Mouse (Mus musculus): ENCODE data around the gene Recql5. TPM values are rescaled to one million over a fixed set of nuclear protein-coding genes. Genes with fewer than 3 reads are reported as not detected.

Recql5 gene
- polyA plus RNA-seq, 1 experiment from 2014 or later = 9.2 TPM

DNA sequence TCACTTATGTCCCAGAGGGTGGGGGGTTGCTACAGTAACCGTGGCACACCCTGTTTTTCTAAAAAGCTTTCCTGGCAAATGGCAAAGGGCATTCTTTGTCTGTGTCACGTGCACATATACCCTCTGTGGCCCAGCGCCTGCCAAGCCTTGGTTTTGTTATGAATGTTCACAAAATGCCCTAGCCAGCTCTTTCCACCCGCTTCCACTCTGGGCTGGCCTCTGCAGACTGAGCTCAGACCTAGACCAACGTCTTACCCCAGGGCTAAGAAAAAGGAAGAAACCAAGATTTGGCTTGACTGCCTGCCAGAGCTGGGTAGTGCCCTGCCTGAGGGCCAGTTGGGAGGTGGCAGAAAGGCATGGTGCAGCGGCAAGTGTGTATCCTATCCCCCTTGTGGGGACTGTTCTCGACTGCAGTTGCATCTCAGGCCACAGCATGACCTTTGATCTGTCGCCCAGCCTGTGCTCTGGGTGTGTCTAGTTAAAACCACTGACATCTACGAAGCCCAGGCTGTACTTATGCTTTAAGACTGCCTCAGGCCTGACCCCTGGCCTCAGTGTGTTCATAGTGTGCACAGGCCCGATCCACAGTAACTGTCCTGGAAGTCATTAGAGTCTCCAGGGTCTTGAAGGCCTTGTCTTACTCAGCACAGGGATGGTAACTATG, 22.1 kb upstream of the Recql5 start:
- Histone ChIP-seq H3K4me3 (ENCODE audit: inconsistent target) (no peak overlapping the region), H3K27ac (peak overlapping the region; percentile 2; the same call in 1 of the 2 replicates), H3K79me2 (ENCODE audit: inconsistent target) (no peaks in the 10 kb centered on the region), H3K36me3 (ENCODE audit: inconsistent target) (peaks cover 67% of the 10 kb centered on the region)
- WGBS (ENCODE audit: missing documents) = 66% methylated on average over 10 of the region's 10 CpGs

DNA sequence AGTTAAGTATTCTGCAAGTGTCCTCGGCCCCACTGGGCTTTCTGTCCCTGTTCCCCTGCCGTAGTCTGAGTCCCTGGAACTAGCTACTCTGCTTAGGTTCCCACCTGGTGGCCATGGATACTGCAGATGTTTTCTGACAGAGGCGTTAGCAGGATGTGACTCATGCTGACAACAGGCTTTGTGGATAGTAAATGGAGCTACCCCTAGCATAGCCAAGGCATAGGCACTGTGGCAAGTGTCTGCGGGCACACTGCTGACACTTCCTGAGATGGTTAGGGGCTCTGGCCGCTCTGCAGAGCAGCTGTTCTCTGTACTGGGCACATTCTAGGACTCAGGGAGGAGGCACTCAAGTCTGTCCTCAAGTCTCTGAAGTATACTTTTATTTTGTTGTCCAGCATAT, 21.4 kb upstream of the Recql5 start:
- Histone ChIP-seq H3K27ac (peak overlapping the region; percentile 2; the same call in 1 of the 2 replicates), H3K4me3 (ENCODE audit: inconsistent target) (no peak overlapping the region), H3K79me2 (ENCODE audit: inconsistent target) (no peaks in the 10 kb centered on the region), H3K36me3 (ENCODE audit: inconsistent target) (peaks cover 67% of the 10 kb centered on the region)
- WGBS (ENCODE audit: missing documents) = 74% methylated on average over 5 of the region's 5 CpGs

DNA sequence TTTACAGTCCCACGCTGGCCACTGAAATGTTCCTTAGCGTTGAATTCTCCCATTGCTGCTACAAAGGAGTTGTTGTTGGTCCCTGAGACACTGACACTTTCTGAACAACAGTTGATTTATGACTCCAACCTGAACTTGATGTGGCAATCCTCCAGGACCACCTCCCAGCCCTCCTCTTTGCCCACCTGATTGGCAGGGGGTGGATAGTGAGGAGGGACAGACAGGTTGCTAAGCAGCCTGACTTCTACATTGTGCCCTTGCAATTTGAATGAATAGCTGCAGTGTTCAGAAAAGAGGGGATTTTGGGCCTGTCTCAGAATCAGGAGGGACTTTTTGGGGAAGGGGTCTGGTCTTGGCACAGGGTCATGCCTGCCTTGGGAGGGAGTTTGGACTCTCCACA, 17.4 kb upstream of the Recql5 start:
- H3K4me3 ChIP-seq (ENCODE audit: inconsistent target) = no peak overlapping the region
- peaks cover 87% of the 10 kb centered on the region for H3K36me3 ChIP-seq (ENCODE audit: inconsistent target)

DNA sequence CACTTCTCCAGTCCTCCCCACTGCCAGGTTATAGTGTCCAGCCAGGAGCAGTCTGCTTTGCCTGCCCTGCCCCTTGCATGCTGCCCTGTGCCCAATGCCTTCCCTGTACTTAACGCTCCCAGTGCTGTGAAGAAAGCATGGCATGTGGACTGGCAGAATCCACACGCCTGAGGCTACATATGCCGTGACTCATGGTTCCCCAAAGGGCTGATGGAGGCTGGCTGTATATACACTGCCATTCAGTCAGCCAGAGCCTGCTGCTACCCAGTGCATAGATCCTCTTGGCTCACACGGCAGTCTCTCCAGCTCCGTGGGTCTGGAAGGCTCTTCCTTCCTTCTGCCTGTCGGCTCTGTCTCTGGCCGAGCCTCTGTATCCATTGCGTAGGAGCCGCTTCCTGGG, 15.0 kb upstream of the Recql5 start:
- Histone ChIP-seq H3K27ac (no peak overlapping the region), H3K36me3 (ENCODE audit: inconsistent target) (peaks cover 95% of the 10 kb centered on the region), H3K4me3 (ENCODE audit: inconsistent target) (no peak overlapping the region), H3K79me2 (ENCODE audit: inconsistent target) (no peaks in the 10 kb centered on the region; the same call in 1 of the 2 replicates)
- WGBS (ENCODE audit: missing documents) = 92% methylated on average over 9 of the region's 9 CpGs

More for the DNA sequence above, 17.4 kb upstream of the Recql5 start:
- H3K27ac ChIP-seq = no peak overlapping the region
- 96% methylated on average over 2 of the region's 2 CpGs for WGBS (ENCODE audit: missing documents)
- H3K79me2 ChIP-seq (ENCODE audit: inconsistent target) = no peaks in the 10 kb centered on the region

DNA sequence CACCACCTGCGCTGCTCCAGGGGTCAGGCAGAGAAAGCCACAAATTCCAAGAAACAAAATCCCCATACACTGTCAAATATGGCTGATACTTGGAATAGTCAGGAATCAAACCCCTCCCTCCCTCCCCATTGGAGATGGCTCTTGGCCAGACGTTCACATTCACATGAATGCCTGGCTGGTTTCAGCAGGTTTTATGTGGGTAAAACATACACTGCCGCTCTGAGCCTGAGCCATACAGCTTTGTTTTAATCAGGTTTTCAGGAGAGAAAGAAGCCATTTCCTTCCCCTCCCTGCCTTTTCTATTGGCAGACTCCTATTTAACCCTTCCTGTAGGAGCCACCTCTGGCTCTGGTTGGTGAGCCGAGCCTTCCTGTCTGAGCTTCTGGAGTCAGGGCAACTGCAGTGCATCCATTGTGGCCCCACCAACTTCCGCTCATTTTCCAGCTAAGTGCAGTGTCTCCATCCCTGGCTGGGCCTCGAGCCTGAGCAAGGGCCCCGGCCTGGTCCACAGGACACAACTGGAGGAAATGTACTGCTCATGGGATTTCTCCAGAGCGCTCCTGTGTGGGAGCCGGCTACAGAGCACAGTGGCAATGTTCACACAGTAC, 13.0 kb upstream of the Recql5 start:
- Histone ChIP-seq H3K36me3 (ENCODE audit: inconsistent target) (peaks cover 91% of the 10 kb centered on the region), H3K4me3 (ENCODE audit: inconsistent target) (no peak overlapping the region), H3K79me2 (ENCODE audit: inconsistent target) (no peaks in the 10 kb centered on the region; the same call in 1 of the 2 replicates), H3K27ac (no peak overlapping the region)
- WGBS (ENCODE audit: missing documents) = 97% methylated on average over 9 of the region's 9 CpGs

DNA sequence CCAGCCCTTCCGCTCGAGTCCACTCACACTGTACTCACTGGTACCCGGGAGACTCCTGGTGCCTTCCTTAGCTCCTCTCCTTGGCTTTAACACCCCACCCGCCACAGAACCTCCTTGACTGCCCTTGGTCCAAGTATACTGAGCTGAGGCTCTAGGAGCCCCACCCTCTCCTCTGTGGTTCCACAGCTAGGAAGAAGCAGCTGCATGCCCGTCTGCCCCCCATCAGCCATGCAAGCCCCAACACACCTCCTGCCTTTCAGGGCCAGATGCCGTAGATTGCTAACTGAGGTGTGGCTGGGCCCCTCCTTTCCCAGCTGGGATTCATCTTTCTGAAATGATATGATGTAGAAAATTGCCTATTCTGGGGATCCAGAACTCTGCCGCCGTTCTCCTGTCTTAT, 12.0 kb upstream of the Recql5 start:
- peaks cover 87% of the 10 kb centered on the region for H3K36me3 ChIP-seq (ENCODE audit: inconsistent target)
- no peak overlapping the region for H3K4me3 ChIP-seq (ENCODE audit: inconsistent target)
- 98% methylated on average over 8 of the region's 8 CpGs for WGBS (ENCODE audit: missing documents)
- no peak overlapping the region for H3K27ac ChIP-seq
- no peaks in the 10 kb centered on the region; the same call in 1 of the 2 replicates for H3K79me2 ChIP-seq (ENCODE audit: inconsistent target)

DNA sequence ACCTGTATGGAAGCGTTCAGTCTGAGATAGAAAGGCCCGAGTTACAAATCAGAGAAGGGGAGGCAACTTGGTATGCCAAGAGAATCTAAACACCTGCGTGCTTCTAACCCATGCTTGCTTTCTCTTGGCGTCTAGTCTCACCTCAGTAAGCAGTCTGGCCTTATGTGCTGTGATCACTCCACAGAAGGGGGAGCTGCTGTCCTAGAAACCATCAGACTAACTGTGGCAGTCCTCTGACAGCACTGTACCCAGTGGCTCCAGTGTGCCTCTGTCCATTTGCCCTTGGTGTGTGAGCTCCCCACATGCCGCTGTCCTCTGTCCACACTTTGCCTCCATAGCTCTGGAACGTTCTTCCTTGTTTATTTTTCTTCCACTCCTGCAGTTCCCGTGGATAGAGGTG, 8.7 kb upstream of the Recql5 start:
- 94% methylated on average over 7 of the region's 7 CpGs for WGBS (ENCODE audit: missing documents)
- peaks cover 6% of the 10 kb centered on the region; the same call in 1 of the 2 replicates for H3K79me2 ChIP-seq (ENCODE audit: inconsistent target)
- peaks cover 79% of the 10 kb centered on the region for H3K36me3 ChIP-seq (ENCODE audit: inconsistent target)
- H3K27ac ChIP-seq = no peak overlapping the region
- H3K4me3 ChIP-seq (ENCODE audit: inconsistent target) = no peak overlapping the region

DNA sequence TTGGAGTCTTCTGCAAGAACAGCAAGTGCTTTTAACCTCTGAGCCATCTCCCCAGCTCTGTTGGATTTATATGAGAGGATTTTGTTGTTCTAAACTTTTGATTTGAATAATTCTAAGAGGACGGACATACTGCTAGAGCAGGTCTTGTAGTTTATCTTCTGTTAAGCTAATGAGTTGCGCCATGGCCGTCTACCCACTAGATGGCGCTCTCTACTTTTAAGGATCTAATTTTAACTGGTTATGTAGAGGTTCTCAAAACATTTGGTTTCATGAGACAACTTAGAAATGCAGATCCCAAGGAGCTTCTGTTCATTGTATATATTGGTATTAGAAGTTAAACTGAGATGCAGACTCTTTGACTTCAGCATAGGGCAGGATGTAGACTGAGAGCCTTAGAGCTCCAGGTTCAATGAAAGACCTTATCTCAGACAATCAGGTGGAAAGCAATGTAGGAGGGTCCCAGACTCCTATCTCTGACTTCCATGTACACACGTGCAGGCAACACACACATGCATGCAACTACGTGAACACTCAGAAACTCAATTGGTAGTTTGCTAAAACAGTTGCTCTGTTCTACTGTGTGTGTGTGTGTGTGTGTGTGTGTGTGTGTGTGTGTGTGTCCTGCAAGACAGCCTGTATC, 6.5 kb upstream of the Recql5 start:
- WGBS (ENCODE audit: missing documents) = 41% methylated on average over 6 of the region's 6 CpGs
- H3K27ac ChIP-seq = no peak overlapping the region
- peaks cover 73% of the 10 kb centered on the region for H3K36me3 ChIP-seq (ENCODE audit: inconsistent target)
- H3K79me2 ChIP-seq (ENCODE audit: inconsistent target) = peaks cover 28% of the 10 kb centered on the region
- H3K4me3 ChIP-seq (ENCODE audit: inconsistent target) = no peak overlapping the region

DNA sequence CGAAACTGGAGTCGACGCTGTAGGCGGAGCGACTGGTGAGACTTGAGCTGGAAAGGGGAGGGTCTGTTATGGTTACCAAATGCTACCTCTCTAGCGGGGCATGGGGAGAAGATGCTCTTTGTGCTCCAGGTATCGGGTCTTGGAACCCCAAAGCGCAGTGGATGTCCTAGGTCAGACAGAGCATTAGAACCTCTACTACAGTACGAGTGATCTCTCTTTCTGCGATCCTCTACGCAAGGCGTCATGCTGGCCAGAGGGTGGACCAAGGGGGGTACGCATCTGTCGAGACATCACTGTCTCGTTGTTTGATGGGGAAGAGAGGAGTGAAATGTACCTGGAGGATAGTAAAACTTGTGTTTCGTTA, 452 bp upstream of the Recql5 start:
- peaks cover 31% of the 10 kb centered on the region for H3K36me3 ChIP-seq (ENCODE audit: inconsistent target)
- peak overlapping the region; percentile 99 for H3K4me3 ChIP-seq (ENCODE audit: inconsistent target)
- H3K79me2 ChIP-seq (ENCODE audit: inconsistent target) = peaks cover 57% of the 10 kb centered on the region
- peak overlapping the region; percentile 51 for H3K27ac ChIP-seq
- WGBS (ENCODE audit: missing documents) = under 1% methylated on average over 15 of the region's 16 CpGs

DNA sequence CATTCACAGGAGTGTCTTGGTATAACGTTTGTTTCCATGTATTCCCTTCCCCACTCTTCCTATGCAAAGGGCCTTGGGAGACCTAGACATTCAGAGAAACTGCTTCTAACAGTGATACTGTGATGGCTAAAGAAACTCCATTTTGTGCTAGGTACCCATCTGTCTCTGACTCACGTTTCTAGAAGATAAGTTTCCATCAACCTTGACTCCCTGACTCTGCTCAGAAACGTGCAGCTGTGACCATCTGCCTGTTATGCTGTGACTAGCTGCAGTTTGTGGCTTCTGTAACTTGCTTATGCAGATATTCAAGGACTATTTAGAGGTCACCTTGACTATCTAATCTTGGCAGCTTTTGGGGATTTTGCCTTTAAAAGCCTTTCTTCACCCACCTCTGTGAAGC, 2.0 kb downstream of the Recql5 start:
- H3K36me3 ChIP-seq (ENCODE audit: inconsistent target) = peaks cover 30% of the 10 kb centered on the region
- WGBS (ENCODE audit: missing documents) = 92% methylated on average over 3 of the region's 3 CpGs
- no peak overlapping the region for H3K27ac ChIP-seq
- H3K4me3 ChIP-seq (ENCODE audit: inconsistent target) = no peak overlapping the region
- H3K79me2 ChIP-seq (ENCODE audit: inconsistent target) = peaks cover 43% of the 10 kb centered on the region

DNA sequence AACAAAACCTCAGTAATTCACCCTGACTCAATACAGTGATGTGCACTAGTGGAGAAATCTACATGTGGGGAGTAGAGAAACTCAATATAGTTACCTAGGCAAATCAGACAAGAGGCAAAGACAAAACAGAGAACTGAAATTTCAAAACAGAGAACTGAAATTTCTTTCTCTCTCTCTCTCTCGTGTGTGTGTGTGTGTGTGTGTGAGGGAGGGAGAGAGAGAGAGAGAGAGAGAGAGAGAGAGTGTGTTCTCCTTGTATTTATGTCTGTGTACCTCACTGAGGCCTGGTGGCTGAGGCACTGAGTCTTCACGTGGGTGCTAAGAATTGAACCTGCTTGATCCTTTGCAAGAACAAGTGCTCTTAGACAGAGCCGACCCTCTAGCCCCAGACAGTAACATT, 3.5 kb downstream of the Recql5 start:
- WGBS (ENCODE audit: missing documents) = 40% methylated on average over 3 of the region's 3 CpGs
- Histone ChIP-seq H3K4me3 (ENCODE audit: inconsistent target) (no peak overlapping the region), H3K79me2 (ENCODE audit: inconsistent target) (peaks cover 29% of the 10 kb centered on the region), H3K27ac (no peak overlapping the region), H3K36me3 (ENCODE audit: inconsistent target) (peaks cover 31% of the 10 kb centered on the region)

DNA sequence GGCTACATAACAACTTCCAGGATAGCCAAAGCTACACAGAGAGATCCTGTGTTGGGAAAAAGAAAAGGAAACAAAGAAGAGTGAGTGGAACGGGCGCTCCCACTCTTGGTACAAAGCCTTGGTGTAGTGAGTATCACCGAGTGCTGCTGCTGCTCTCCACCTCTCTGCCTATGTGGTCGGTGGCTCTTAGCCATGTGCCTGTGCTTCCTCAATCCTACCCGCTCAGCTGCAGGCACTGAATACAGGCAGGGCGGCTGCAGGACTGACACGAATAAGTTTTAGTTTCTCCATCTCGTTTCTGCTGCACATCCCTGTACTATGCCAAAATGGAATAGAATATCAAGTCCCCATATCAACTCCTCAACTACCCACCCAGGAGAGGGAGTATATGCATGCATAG, 4.2 kb downstream of the Recql5 start:
- no peak overlapping the region for H3K27ac ChIP-seq
- WGBS (ENCODE audit: missing documents) = 43% methylated on average over 8 of the region's 8 CpGs
- H3K36me3 ChIP-seq (ENCODE audit: inconsistent target) = peaks cover 38% of the 10 kb centered on the region
- H3K79me2 ChIP-seq (ENCODE audit: inconsistent target) = peaks cover 21% of the 10 kb centered on the region
- H3K4me3 ChIP-seq (ENCODE audit: inconsistent target) = no peak overlapping the region

DNA sequence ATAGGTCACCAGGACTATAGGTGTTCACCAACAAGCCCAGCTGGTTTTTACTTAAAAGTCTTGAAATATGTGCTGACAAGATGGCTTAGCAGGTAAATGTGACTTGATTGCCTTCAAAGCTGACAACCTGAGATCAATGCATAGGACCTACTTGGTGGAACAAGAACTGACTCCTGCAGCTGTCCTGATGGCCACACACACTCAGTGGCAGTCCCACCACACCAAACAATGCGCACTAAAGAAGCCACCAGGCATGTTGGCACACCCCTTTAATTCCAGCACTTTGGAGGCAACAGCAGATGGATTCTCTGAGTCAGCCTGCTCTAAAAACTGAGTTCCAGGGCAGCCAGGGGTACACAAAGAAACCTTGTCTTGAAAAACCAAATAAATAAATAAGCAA, 11.3 kb downstream of the Recql5 start:
- Histone ChIP-seq H3K27ac (no peak overlapping the region), H3K79me2 (ENCODE audit: inconsistent target) (no peaks in the 10 kb centered on the region), H3K36me3 (ENCODE audit: inconsistent target) (peaks cover 52% of the 10 kb centered on the region), H3K4me3 (ENCODE audit: inconsistent target) (no peak overlapping the region)
- WGBS (ENCODE audit: missing documents) = 100% methylated on average over 1 of the region's 1 CpGs

DNA sequence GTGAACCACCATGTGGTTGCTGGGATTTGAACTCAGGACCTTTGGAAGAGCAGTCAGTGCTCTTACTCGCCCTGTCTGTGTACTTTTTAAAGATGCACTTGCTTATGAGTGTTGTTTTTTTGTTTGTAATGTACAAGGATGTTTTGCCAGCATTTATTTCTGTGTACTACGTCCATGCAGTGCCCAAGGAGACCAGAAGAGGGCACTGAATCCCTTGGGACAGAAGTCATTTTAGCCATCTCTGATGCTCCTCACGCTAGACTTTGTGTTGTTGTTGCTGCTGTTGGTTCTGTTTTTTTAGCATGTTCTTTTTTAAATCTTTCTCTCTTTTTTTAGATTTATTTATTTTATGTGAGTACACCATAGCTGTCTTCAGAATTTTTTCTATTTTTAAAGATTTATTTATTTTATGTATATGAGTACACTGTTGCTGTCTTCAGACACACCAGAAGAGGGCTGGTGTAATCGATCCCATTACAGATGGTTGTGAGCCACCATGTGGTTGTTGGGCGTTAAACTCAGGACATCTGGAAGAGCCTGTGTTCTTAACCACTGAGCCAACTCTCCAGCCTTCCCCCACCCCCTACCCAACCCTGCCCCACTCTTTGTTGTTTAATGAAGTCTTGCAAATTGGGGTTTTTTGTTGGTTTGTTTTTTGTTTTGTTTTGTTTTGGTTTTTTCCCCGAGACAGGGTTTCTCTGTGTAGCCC, 13.0 kb downstream of the Recql5 start:
- WGBS (ENCODE audit: missing documents) = 51% methylated on average over 6 of the region's 6 CpGs
- no peak overlapping the region for H3K4me3 ChIP-seq (ENCODE audit: inconsistent target)
- H3K36me3 ChIP-seq (ENCODE audit: inconsistent target) = peaks cover 56% of the 10 kb centered on the region; the same call in 1 of the 2 replicates
- H3K27ac ChIP-seq = no peak overlapping the region
- no peaks in the 10 kb centered on the region for H3K79me2 ChIP-seq (ENCODE audit: inconsistent target)

DNA sequence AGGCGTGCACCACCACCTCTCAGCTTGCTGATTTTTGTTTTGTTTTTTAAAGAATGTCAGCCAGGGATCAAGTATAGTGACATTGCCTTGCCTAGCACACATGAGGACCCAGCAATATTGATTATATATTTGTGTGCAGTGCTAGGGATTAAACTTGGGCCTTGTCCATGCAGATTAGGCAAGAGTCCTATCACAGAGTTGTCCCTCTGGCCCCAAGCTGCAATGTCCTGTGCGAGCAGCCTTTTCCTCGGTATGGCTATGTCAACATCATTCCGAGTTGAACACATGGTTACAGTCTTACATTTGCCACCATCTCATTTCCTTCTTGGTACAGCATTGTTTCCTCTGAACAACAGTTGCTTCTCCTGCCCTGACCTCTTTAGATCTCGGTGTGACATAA, 14.2 kb downstream of the Recql5 start:
- no peaks in the 10 kb centered on the region for H3K79me2 ChIP-seq (ENCODE audit: inconsistent target)
- peaks cover 45% of the 10 kb centered on the region; the same call in 1 of the 2 replicates for H3K36me3 ChIP-seq (ENCODE audit: inconsistent target)
- no peak overlapping the region for H3K27ac ChIP-seq
- H3K4me3 ChIP-seq (ENCODE audit: inconsistent target) = no peak overlapping the region
- 89% methylated on average over 5 of the region's 5 CpGs for WGBS (ENCODE audit: missing documents)
